Mouse (Mus musculus): ENCODE data around the gene Zfp12.

Zfp12 gene

DNA sequence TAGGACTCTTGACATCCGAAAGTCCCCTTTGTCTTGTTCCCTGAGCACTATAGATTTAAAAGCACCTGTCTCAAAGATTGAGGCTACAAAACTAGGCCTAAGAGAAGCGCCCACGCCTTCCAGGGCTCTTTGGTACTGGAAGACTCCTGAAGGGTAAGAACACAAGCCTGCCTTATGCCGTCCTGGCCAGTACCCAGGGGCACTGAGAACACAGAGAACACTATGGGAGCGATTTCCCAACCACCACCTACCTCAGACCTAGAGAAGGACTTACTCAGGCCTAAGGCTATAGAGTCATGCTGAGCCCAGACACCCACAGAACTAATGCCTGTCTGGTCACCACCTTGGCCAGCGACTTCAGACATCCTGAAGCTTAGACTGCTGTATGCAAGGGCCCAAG lies 31.8 kb downstream of the Zfp12 start:
- DNase-seq, result no peak

DNA sequence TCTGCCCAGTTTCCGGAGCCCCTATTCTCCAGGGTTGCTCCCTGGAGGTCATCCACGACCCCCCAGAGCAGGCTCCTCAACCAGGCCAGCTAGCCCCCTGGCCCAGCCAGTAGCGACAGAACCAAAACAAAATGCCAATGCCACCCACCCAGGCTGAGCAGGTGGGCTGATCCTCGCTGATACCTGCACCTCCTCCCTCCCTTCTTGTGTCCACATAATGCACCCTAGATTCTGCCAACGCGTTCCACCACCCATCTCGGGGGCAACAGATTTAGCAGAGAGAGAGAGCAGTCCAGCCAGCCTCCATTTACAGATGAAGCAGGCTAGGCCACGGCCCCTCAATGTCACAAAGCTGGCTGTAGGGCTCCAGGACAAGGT lies 34.0 kb downstream of the Zfp12 start:
- no peak for DNase-seq

DNA sequence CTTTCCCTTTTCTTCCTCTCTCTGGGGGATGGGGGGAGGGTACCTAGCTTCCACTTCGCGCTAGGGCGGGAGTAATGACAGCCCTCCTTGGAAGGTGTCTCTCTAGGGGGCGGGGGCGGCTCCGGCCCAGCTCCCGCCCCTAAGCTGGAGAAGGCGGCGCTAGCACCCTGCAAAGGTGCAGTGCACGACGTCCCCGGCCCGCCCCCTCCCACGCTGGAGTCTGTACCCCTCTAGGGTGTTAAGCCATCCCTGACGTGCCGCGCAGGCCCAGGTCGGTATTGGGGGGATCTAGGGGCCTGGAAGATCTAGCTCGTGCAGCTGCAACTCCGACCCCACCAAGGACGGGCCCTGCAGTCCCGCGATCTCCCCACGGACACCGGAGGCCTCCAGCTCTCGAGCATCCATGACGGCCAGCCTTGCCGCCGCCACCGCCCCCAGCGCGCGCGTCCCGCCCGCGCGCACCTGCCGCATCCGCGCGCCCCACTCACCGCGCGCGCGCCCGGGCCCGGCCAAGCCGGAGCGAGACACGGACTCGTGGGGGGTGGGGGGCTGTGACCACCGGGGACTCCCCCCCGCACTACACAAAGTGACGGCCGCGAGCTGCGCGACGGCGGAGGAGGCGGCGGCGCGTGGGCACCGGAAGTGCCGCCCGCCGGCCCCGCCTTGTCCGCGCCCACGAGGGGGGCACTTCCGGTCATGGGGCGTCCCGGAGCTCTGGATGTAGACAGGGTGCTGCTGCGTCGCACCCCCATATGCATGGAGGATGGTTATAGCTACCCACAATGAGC lies 34.6 kb downstream of the Zfp12 start, which contains the start of gene Zfp316:
TSS of gene Zfp316 (minus strand) at position 660 of the 788 bp plus-strand sequence.
- DNase-seq, result peak; percentile 63 to 67

DNA sequence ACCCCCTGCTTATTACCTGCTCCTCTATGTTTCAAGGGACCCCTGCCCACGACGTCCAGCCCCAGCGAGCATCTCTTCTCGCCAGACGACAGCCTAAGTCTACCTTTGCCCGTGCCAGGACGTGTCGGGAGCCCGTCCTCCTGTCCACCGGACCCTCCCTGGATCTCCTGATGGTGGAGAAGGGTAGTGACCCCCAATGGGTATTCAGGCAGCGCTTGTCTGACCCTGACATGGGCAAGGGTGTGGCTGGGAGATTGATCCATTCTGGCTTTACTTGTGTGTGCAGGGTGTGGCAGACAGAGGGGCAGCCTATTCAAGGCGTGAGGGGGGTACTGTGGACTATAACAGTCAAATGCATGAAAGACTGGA lies 35.2 kb downstream of the Zfp12 start:
- no peak for DNase-seq

DNA sequence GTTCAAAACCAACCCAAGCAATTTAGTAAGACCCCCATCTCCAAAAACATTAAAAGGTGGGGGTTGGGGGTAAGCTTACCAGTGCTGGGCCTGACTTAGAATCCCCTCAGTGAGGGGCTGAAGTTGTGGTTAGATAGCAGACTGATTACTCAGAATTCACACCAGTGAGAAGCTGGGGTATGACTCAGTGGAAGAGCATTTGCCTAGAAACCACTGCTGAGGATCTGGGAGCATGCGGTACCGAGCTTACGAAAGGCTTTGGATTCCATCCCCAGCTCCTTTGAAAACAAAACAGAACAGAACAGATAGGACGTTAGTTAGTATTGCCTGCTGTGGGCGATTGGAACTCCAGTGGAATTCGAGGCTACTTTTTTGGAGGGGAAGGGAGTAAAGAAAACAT lies 36.7 kb downstream of the Zfp12 start:
- no peak for DNase-seq

DNA sequence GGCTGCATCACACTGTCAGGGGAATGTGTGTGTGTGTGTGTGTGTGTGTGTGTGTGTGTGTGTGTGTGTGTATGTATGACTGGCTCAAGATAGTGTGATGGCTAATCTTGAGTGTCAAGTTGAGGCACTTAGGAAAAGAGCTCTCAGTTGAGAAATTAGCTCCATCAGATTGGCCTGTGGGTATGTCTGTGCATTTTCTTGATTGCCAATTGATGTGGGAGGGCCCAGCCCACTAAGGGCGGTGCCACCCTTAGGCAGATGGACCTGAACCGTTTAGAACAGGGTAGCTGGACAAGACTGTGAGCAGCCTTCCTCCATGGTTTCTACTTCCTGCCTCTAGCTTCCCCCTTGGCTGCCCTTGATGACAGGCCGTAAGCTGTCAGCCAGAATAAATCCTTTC lies 37.1 kb downstream of the Zfp12 start:
- no peak for DNase-seq

DNA sequence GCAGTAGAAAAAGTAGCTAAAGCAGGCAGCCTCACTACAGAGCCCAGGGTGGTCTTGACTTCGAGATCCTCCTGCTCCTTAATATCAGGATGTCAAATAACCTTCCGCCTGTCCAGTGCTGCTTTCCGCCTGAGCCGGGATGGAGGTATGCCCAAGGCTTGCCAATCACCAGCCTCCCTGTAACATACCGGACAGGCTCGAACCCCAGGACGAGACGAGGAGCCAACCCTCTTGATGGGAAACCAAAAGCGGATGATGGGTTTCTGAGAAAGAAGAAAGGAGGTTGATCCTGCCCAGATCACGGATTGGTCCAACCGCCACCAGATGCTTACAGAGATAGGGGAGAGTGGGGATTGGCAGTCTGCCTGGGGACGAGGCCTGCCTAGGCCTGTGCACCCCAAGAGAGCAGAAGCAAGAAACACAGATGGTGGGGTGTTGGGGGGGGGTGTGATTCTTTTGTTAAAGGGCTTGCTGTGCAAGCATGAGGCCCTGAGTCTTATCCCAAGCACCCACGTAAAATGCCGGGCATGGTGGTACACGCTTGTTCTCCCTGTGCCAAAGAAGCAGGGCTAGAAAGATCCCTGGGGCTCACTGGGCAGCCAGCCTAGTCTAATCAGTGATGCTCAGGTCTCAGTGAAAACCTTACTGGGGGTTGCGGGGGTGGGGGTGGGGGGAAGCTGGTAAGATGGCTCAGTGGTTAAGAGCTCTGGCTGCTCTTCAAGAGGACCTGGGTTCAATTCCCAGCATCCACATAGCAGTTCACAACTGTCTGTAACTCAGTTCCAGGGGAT lies 37.8 kb downstream of the Zfp12 start:
- DNase-seq, result no peak

DNA sequence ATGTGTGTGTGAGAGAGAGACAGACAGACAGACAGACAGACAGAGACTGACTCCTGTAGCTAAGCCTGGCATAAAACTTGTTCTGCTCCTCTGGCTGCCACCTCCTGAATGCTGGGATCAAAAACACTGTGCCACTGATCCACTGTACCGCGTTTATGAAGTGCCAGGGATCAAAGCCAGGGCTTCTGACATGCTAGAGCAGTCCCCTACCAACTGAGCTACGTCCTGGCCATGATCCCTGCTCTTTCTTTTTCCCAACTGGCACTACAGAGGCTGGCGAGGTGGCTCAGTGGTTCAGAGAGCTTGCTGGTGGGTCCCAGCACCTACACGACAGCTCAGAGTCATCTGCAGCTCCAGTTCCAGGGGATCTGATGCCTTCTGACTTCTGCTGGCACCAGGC lies 40.8 kb downstream of the Zfp12 start:
- DNase-seq, result no peak

DNA sequence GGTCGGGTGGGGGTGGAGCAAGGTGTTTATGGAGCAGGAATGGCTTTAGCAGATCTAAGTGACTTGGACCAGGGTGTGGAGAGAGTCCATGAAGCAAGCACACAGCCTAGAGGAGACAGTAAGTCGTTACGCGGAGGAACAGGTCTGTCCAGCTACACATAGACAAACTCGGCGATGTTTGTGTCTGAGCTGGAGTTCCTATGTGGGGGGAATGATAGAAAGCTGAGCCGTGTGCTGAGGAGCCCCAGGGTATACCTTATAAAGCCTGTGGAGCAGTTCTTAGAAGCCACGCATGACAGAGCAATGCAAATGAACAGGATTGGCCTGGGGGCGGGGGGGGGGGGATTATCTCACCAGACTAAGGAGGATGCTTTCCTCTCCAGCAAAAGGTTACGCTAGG lies 44.3 kb downstream of the Zfp12 start:
- no peak for DNase-seq

DNA sequence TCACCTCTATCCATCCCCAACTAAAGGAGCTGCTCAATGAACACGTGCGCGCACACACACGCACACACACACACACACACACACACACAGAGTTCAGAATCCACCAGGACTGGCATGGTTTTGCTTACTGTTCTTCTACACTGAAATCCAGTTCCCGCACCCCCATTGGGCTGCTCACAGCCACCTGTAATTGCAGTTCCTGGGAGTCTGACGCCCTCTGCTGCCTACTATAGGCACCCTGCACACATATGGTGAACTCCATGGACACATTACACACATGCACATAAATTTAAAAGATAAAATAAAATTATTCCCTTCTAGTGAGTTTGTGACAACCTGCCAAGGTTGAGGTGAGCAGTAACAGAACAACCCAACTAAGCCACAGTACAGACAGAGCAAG lies 49.8 kb downstream of the Zfp12 start:
- DNase-seq, result peak in 1 of 2 experiments; percentile 23

DNA sequence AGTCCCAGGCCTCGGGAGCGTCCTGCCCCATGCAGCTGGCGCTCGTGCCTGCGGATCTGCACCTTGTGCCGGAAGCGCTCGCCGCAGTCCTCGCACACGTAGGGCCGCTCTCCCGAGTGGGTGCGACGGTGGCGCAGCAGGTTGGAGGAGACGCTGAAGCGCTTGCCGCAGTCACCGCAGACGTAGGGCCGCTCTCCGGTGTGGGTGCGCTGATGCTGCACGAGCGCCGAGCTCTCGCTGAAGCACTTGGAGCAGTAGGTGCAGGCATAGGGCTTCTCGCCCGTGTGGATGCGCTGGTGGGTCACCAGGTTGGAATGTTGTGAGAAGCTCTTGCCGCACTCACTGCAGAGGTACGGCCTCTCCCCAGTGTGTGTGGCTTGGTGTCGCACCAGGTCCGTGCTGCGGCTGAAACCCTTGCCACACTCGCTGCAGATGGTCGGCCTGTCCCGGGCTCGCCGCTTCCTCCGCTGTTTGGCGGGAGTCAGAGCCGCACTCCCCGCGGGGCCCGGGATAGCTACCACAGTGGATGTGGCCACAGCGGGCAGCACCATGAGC lies 52.9 kb downstream of the Zfp12 start:
- DNase-seq, result no peak

DNA sequence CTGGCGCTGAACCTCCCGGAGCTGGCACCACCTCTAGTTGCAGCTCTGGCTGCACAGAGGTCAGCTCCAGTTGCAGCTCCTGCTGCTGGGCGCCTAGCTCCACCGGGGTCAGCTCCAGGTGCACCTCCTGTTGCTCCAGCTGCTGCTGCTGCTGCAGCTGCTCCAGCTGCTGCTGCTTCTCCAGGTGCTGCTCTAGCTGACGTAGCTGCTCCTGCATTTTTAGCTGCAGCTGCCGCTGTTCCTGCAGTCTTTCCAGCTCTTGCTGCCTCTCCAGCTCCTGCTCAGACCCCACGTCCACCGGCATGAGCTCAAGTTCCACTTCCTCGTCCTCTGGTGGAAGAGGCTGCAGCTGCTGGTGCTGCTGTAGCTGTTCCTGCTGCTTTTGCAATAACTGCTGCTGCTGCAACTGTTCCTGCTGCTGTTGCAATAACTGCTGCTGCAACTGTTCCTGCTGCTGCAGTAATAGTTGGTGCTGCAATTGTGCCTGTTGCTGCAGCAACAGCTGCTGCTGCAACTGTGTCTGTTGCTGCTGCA lies 53.5 kb downstream of the Zfp12 start:
- DNase-seq, result no peak

DNA sequence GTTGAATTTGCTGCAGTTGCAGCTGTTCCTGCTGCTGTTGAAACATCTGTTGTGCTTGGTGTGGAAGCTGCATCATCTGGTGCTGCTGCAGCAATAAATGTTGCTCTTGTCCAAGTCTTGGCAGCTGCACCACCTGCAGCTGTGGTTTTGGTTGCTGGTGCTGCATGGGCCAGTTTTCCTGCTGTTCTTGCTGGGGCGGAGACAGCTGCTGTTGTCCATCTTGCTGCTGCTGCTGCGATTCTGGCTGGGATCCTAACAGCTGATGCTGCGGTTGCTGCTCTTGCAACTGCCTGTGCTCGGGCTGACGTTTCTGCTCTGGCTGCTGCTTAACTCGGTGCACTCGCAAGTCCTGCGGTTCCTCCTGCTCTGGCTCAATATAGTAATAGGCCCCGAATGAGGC lies 54.3 kb downstream of the Zfp12 start:
- no peak for DNase-seq

DNA sequence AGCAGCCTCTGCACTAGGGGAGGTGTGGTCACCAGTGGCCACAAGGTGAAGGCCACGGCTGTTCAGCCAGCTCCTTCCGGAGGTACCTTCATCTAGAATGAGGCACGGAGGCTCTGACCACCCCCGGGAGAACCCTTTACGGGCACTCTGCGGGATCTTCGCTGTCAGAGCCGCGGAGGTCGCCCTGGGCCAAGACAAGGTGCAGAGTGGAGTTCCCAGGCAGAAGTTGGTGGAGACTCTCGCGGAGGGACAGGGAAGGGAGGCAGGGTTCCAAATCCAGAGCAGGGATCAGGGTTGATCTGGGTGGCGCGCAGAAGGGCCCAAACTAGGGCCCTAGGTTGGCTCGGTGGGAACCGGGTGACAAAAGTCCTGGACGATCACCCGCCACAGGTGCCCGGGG lies 57.9 kb downstream of the Zfp12 start:
- DNase-seq, result no peak

DNA sequence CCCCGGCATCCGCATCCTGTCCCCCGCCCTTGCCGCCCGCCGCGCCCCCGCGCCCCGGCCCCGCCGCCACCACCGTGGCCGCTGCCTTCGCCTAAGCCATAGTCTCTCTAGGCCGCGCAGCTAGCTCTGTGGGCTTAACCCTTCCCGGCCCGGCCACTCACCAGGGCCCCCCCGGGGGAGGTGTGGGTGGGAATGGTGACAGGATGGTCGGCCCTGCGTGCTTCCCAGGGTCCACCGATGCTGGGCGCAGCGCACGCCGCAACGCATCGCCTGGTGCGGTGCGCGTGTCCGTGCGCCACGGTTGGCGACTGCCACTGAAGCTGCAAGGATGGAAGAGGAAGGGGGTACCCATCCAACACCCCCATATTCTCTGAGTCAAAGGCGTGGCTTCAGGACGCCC lies 58.4 kb downstream of the Zfp12 start, which contains the start of gene Zfp853:
TSS of gene Zfp853 (minus strand) at position 220 of the 400 bp plus-strand sequence.
- no peak for DNase-seq

DNA sequence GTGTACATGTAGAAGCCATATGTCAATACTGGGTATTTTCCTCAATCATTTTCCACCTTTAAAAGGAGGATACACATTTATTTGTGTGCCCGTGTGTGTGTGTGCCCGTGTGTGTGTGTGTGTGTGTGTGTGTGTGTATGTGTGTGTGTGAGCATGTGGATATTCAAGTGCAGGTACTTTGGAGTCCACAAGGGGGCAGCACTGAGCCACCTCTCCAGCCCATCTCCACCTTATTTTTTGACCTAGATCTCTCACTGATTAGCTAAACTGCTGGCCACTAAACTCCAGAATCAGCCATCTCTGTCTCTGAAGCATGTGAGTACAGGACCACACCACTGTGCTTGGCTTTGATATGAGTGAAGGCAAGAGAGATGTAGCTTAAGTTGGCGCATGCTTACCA lies 59.9 kb downstream of the Zfp12 start:
- DNase-seq, result peak; percentile 23 to 34

DNA sequence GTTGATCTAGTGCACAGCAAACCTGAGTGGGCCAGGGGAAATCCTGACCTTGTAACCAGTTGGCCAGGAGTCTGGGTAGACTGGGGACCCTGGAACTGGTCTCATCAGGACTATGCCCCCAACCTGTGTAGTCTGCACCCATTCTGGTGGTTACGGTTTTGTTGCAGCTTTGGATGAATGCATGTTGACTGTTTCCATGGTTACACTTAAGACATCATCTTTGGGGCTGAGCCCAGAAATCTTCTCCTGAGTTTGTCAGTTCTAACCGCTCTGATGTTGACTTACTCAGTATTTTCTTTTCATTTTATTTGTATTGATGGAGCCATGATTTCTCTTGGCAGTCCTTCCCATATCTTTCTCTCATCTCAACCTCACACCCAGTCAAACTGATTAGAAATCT lies 60.4 kb downstream of the Zfp12 start:
- no peak for DNase-seq

DNA sequence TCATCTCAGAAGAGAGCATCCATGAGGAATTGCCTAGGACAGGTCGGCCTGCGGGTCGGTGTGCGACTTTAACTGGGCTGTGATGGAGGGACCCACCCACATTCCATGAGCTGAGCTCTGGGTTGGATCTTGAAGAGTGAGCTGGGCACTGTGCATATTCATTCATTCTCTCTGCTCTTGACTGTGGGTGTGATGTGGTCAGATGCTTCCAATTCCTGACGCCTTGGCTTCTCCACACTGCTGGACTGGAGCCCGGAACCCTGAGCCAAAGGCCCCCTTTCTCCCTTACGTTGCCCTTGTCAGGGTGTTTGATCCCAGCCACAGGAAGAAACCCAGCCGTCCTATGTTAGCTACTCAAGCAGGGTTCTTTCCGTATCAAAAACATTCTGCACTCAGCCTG lies 63.0 kb downstream of the Zfp12 start:
- no peak for DNase-seq

DNA sequence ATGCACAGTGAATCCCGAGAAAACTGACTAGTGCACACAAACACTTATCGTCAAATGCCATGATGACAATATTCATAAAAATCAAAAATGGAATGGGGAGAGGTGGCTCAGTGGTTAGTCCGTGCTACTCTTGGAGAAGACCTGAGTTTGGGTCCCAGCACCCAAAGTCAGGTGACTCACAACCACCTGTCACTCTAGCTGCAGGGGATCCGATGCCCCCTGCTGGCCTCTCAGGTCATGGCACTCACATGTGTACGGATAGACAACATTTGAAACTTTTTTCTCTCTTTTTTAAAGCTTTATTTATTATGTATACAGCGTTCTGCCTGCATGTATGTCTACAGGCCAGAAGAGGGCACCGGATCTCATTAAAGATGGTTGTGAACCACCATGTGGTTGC lies 63.4 kb downstream of the Zfp12 start:
- DNase-seq, result peak; percentile 32 to 39

All from B cell, adult 2 months (primary cell).